Mouse (Mus musculus): ENCODE results near the gene Spata13.

The Spata13 gene

GRCm38 (mm10) chr14:60639195-60639594, 5.4 kb downstream of the Spata13 start:
- no peak for DNase-seq (ENCODE audit: low spot score)

- DNase-seq (ENCODE audit: low spot score) = no peak
Measured at GRCm38 (mm10) chr14:60641120-60641519, 7.3 kb downstream of the Spata13 start.

- no peak for DNase-seq (ENCODE audit: low spot score)
Measured at GRCm38 (mm10) chr14:60642131-60642530, 8.3 kb downstream of the Spata13 start.

GRCm38 (mm10) chr14:60643098-60643870, 9.5 kb downstream of the Spata13 start:
- DNase-seq (ENCODE audit: low spot score) = no peak

- DNase-seq (ENCODE audit: low spot score) = no peak
Measured at GRCm38 (mm10) chr14:60646373-60646772, 12.6 kb downstream of the Spata13 start.

- DNase-seq (ENCODE audit: low spot score) = no peak
Measured at GRCm38 (mm10) chr14:60647885-60648284, 14.1 kb downstream of the Spata13 start.

- DNase-seq (ENCODE audit: low spot score) = no peak
Measured at GRCm38 (mm10) chr14:60648956-60649355, 15.2 kb downstream of the Spata13 start.

- no peak for DNase-seq (ENCODE audit: low spot score)
Measured at GRCm38 (mm10) chr14:60653184-60653583, 19.4 kb downstream of the Spata13 start.

- DNase-seq (ENCODE audit: low spot score) = no peak
Measured at GRCm38 (mm10) chr14:60653977-60654376, 20.2 kb downstream of the Spata13 start.

GRCm38 (mm10) chr14:60654708-60655107, 20.9 kb downstream of the Spata13 start:
- DNase-seq (ENCODE audit: low spot score) = no peak

GRCm38 (mm10) chr14:60655941-60656700, 22.3 kb downstream of the Spata13 start:
- DNase-seq (ENCODE audit: low spot score) = no peak

GRCm38 (mm10) chr14:60656701-60657085, 22.9 kb downstream of the Spata13 start:
- no peak for DNase-seq (ENCODE audit: low spot score)

- DNase-seq (ENCODE audit: low spot score) = no peak
Measured at GRCm38 (mm10) chr14:60657891-60658290, 24.1 kb downstream of the Spata13 start.

GRCm38 (mm10) chr14:60659498-60659897, 25.7 kb downstream of the Spata13 start:
- no peak for DNase-seq (ENCODE audit: low spot score)

- DNase-seq (ENCODE audit: low spot score) = no peak
Measured at GRCm38 (mm10) chr14:60660591-60660990, 26.8 kb downstream of the Spata13 start.

GRCm38 (mm10) chr14:60661281-60661680, 27.5 kb downstream of the Spata13 start:
- no peak for DNase-seq (ENCODE audit: low spot score)

GRCm38 (mm10) chr14:60663309-60663940, 29.6 kb downstream of the Spata13 start:
- DNase-seq (ENCODE audit: low spot score) = no peak

GRCm38 (mm10) chr14:60664641-60665040, 30.8 kb downstream of the Spata13 start:
- no peak for DNase-seq (ENCODE audit: low spot score)

GRCm38 (mm10) chr14:60665263-60665662, 31.5 kb downstream of the Spata13 start:
- no peak for DNase-seq (ENCODE audit: low spot score)

- no peak for DNase-seq (ENCODE audit: low spot score)
Measured at GRCm38 (mm10) chr14:60666252-60666651, 32.5 kb downstream of the Spata13 start.

GRCm38 (mm10) chr14:60670191-60670590, 36.4 kb downstream of the Spata13 start:
- no peak for DNase-seq (ENCODE audit: low spot score)

- no peak for DNase-seq (ENCODE audit: low spot score)
Measured at GRCm38 (mm10) chr14:60671504-60671903, 37.7 kb downstream of the Spata13 start.

- no peak for DNase-seq (ENCODE audit: low spot score)
Measured at GRCm38 (mm10) chr14:60675697-60676096, 41.9 kb downstream of the Spata13 start.
